Mouse (Mus musculus) testis, adult 2 months (tissue): ENCODE results near the gene Dmbx1.

Source experiments
- CTCF ChIP-seq: fragments of 200-500 bp; IDR thresholded peaks from 2 replicates; pipeline ENCODE4 v1.5.1; 2012; ENCODE audit warnings: low read depth, mild to moderate bottlenecking, inconsistent platforms, low read length, moderate library complexity; ENCODE audit not compliant: control insufficient read depth, insufficient read depth, insufficient replicate concordance
- POLR2A ChIP-seq: fragments of 200-500 bp; IDR thresholded peaks from 2 replicates; pipeline ENCODE4 v1.6.1; 2012; ENCODE audit warnings: low read depth, mild to moderate bottlenecking, inconsistent platforms, low read length, moderate library complexity; ENCODE audit not compliant: control insufficient read depth

DNA sequence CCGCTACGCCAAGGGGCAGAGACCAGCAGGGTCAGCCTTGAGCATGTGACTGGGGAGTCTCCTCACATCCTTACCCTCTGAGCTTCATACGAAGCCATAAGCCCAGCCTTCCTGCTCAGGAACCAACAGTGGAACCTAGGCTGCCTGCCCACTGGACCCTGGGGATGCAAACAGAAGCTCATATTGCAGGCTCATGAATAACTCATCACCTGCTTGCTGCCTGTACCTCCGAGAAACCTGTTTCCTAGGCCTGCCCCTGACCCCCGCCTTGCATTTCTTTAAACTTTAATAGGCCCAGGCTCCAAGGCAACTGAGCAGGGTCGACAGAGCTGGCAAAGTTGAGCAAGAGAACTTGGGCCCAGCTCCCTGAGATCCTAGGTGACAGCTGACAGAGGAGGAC lies 55.7 kb downstream of the Dmbx1 start, which contains the start of gene Kncn:
- TF ChIP-seq CTCF (no peak), POLR2A (no peak)
